Mouse (Mus musculus): ENCODE measurements at regions not wholly inside any gene's neighbourhood (a gene's known extent, or its start where the extent isn't known, plus 50 kb on each side); places are given as distances from the start of the nearest gene placed in this dataset.

DNA sequence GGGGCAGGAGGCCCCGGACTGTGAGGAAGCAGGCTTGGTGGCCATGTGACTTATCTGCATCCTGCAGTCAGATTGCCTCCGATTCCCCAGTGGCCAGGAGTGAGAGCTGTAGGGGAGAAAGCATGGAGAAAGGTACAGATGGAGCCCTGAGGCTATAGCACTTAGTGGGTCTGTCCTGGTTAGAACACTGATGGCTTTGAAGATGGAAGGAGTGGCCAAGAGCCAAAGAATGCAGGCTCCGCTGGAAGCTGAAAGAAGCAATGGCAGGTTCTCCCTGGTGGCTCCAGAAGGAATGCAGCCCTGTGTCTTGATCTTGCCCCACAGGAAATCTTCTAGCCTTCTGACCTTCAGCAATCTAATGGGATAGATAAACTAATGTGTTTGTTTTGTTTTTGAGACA, 926.3 kb downstream of the 4930447A16Rik start:
- no peak for DNase-seq

DNA sequence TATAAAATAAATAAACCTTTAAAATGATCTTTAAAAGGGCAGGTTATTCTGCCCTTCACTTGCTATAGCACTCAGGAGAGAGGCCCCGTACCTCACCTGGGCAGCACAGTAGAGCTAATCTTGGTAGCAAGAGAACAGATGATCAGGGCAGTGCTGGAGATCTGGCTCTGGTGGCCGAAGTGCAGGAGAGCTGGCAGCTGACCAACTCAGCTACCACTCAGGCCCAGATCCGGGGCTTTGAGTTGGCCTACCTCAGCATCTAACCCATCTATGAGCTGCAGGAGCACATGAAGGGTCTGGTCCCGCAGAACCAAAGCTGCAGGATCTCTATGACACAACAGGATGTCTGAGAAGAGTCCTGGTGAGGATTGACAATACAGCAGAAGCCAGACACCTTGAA, 928.0 kb downstream of the 4930447A16Rik start:
- no peak for DNase-seq

GRCm38 (mm10) chr15:38359053-38359452, 933.7 kb downstream of the 4930447A16Rik start:
- DNase-seq: no peak

DNA sequence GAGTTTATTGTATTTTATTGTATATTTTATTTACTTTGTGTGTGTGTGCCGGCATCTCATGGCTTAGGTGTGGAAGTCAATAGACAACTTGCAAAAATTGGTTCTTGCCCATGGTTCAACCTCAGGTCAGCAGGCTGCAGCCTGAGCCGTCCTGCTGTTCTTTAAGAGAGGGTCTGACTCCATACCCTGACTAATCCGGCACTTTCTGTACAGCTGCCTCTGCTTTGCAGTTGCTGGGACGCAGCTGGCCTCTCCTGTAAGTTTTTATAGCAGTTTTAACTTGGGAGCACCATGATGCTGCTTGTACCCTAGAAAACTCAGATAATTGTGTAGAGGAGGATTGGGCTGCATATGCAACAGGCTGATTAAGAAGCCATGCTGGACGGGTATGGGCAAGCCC, 938.2 kb downstream of the 4930447A16Rik start:
- no peak for DNase-seq

DNA sequence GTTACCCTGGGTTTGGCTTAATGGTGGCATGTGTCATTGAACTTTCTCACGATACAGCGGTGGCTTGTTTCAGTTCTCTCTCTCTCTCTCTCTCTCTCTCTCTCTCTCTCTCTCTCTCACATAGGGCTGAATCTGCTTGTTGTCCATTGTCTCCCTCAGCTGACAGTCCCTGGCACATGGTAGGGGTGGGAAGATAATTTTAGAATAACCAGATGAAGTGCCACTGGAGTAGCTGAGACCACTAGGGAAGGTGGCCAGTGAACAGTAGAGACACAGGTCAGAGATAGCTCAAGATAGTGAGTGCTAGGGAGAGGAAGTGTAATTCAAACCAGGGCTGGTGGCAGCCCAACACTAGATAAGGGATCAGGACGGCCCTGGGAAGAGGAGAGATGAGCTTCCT, 938.7 kb downstream of the 4930447A16Rik start:
- no peak for DNase-seq

GRCm38 (mm10) chr15:38367643-38368042, 942.3 kb downstream of the 4930447A16Rik start:
- DNase-seq: no peak

GRCm38 (mm10) chr15:38368291-38368690, 942.9 kb downstream of the 4930447A16Rik start:
- peak in 1 of 2 experiments; percentile 19 for DNase-seq

GRCm38 (mm10) chr15:38371404-38372090, 946.2 kb downstream of the 4930447A16Rik start:
- no peak for DNase-seq

DNA sequence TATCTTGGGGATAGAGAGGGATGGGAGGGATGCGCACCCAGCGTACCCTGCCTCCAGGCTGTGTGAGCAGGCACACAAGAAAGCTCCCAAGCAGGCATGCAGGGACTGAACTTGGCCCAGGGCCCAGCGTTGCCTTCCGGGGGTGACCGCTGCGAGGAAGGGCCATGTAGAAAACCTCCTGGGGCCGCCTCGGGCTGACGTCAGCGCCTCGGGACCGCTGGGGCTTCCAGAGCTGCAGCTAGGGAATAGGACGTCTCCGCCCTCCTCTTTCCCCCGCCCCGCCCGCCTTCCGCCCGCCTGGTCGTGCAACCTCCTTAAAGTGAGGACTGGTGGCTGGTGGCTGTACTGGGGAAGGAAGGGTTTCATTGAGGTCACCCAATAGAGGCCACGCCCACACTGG, 948.4 kb downstream of the 4930447A16Rik start:
- peak; percentile 88 to 92 for DNase-seq

DNA sequence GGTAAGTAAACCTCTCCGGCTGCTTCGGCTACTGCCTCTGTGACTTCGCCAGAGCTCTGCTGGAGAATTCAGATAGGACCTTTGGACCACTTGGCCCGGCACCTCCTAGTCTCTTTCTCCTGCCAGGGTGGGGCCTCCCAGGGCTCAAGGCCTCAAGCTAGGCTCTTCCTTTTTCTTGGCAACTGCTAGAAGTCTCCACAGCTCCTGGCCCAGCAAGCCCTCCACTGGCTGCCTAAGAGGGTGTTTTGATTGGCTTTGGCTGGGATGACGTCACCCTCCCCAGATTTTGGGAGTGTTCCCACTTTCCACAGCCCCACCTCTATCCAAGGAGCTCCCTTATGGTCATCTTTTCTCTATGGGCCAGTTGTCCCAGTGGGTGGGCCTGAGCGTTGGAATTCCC, 949.4 kb downstream of the 4930447A16Rik start:
- peak; percentile 44 to 68 for DNase-seq

GRCm38 (mm10) chr15:38378106-38378505, 952.8 kb downstream of the 4930447A16Rik start:
- peak; percentile 24 to 63 for DNase-seq

DNA sequence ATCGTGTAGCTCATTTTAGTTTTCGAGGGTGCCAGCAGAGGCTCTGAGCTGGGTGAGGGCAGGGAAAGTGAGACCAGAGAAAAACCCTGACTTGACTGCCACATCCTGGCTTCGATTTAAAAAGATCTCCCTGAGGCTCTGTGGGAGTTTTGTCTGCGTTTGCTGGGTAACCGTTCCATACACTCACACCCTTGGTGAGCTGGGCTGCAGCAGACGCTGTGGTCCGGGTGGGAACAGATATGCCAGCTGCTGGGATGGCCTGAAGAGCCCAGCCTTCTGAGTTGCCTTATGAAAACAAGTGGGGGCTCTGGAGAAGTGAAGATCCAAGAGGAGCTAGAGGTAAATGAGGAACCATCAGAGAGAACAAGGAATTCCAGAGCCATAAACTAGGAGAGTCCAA, 962.3 kb downstream of the 4930447A16Rik start:
- no peak for DNase-seq

DNA sequence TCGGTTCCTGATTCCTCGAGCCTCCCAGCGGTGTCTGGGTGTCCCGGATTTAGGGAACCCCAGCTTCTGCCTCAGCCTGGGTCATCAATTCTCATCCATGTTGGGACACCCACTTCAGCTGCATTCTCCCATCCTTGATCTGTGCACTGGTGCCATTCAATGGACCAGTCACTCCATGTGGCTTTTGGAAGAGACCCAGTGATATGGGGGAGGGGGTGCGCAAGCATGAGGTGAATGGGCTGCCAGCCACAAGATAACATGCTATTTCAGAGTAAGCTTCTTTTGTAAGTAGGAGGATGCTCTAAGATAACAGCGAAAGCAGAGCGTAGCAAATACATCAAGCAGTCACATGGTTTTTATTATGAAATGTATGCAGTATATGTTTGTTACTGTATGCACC, 963.1 kb downstream of the 4930447A16Rik start:
- DNase-seq: no peak

- DNase-seq: peak; percentile 40 to 58
Measured at GRCm38 (mm10) chr15:38390450-38390849, 965.1 kb downstream of the 4930447A16Rik start.

GRCm38 (mm10) chr15:38391420-38391819, 966.1 kb downstream of the 4930447A16Rik start:
- DNase-seq: peak; percentile 42 to 49

- DNase-seq: peak; percentile 24 to 30
Measured at GRCm38 (mm10) chr15:38391860-38392259, 966.5 kb downstream of the 4930447A16Rik start.

- DNase-seq: no peak
Measured at GRCm38 (mm10) chr15:38392441-38393149, 967.2 kb downstream of the 4930447A16Rik start.

- no peak for DNase-seq
Measured at GRCm38 (mm10) chr15:38398852-38399251, 973.5 kb downstream of the 4930447A16Rik start.

DNA sequence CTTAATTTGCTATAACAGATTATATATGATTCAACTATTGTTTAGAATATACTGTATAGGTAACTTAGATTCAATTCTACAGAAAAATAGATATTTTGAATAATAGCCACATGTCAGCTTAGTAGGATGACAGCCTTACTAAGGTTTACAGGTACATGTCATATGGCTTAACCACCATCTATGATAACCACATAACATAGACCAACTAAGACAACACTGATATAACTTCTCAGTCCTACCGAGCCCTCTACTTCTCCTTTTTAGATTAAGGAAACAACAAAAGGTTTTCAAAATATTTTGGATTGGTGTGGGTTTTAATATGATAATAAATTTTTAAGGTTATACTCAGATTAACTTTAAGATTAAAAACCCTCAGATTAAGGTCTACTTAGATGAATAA, 977.4 kb downstream of the 4930447A16Rik start:
- DNase-seq: no peak

DNA sequence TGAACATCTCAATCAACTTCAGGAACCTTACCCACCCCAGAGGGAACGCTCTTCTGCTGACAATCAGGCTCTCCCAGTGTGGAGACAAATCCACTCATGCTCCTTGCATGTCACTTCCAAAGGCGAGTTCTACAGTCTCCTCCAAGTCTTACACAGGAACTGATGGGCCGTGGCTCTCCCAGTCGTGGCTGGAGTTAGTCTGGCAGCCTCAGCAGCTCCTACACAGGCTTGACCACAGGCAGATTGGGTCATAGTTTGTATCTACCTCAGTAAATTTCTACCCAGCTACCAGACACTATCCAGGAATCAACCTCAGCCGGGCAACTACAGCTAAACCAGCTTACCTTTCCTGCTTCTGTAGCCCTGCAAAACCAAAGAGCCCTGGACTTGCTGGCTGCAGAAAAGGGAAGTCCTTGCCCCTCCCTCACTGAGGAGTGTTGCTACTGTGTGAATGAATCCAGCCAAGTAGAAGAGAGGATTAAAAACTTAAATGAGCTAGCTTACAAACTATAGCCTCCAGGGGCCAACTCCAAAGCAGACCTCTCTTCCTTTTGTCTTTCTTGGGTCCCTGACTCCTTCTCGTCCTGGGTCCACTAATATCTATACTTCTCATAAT, 978.5 kb downstream of the 4930447A16Rik start:
- no peak for DNase-seq

GRCm38 (mm10) chr15:38406114-38406960, 981.0 kb downstream of the 4930447A16Rik start:
- DNase-seq: peak in 1 of 2 experiments; percentile 61

- no peak for DNase-seq
Measured at GRCm38 (mm10) chr15:38407476-38407875, 982.1 kb downstream of the 4930447A16Rik start.
